Mouse (Mus musculus) midbrain, embryonic 14.5 days (tissue): ENCODE data around the gene Otx2. TPM values are rescaled to one million over a fixed set of nuclear protein-coding genes. Genes with fewer than 3 reads are reported as not detected.
A peak's percentile ranks its signal among the peaks of the same experiment; 100 is the strongest.
"Not testable (repeated sequence)": the region's sequence is repeated elsewhere in the genome, so short reads cannot be mapped to it uniquely, and the experiment has no call there.

ENCODE experiments used
- ATAC-seq: fragments of 200-750 bp; cut with Nextera tagmentation; 2 replicates; pipeline ENCODE4 v1.8.0; 2017; ENCODE audit warnings: moderate number of reproducible peaks, moderate library complexity; ENCODE audit not compliant: low FRiP score, low TSS enrichment
- DNase-seq: peaks from one replicate; pipeline ENCODE4 v3.0.0-alpha.2; 2015
- H3K27ac ChIP-seq: fragments of 300-500 bp; sonication (generic); replicated peaks from 2 replicates; pipeline ENCODE4 v1.5.1; 2014; ENCODE audit warnings: mild to moderate bottlenecking, low read depth, low read length, moderate library complexity
- H3K27me3 ChIP-seq: fragments of 300-500 bp; sonication (generic); 2 replicates; pipeline ENCODE4 v1.6.1; 2014; ENCODE audit warnings: low read length, control low read depth, mixed read lengths; ENCODE audit not compliant: control insufficient read depth, insufficient read depth
- H3K36me3 ChIP-seq: fragments of 300-500 bp; sonication (generic); 2 replicates; pipeline ENCODE4 v1.6.1; 2014; ENCODE audit warnings: low read length, control low read depth; ENCODE audit not compliant: control insufficient read depth, insufficient read depth
- H3K4me1 ChIP-seq: fragments of 300-500 bp; sonication (generic); 2 replicates; pipeline ENCODE4 v1.6.1; 2014; ENCODE audit warnings: mild to moderate bottlenecking, antibody characterized with exemption, low read length, control low read depth; ENCODE audit not compliant: control insufficient read depth, insufficient read depth
- H3K4me2 ChIP-seq: fragments of 300-500 bp; sonication (generic); 2 replicates; pipeline ENCODE4 v1.6.1; 2014; ENCODE audit warnings: mild to moderate bottlenecking, low read length, moderate library complexity
- H3K4me3 ChIP-seq: fragments of 300-500 bp; sonication (generic); replicated peaks from 2 replicates; pipeline ENCODE4 v1.5.1; 2014; ENCODE audit warnings: low read depth, low read length
- H3K9ac ChIP-seq: fragments of 300-500 bp; sonication (generic); replicated peaks from 2 replicates; pipeline ENCODE4 v1.6.1; 2014; ENCODE audit warnings: mild to moderate bottlenecking, low read length, moderate library complexity
- H3K9me3 ChIP-seq: fragments of 300-500 bp; sonication (generic); 2 replicates; pipeline ENCODE4 v1.6.1; 2016; ENCODE audit warnings: low read length, control low read depth, mixed read lengths; ENCODE audit not compliant: control insufficient read depth
- WGBS: fragments of 180-500 bp; shearing (Covaris S2); extraction: QIAGEN DNeasy Blood & Tissue Kit; methylation state at CpG from one replicate; pipeline ENCODE4 v1.1.7; 2014; 5-methylcytosine and 5-hydroxymethylcytosine counted together
- polyA plus RNA-seq: library from polyadenylated mRNA; unstranded; fragments of >200 nt; fragmentation: Nextera tagmentation; extraction: Ambion mirVana; gene quantifications from 2 replicates; pipeline ENCODE4 v1.2.1, GENCODE M21; 2014

Otx2 gene
- polyA plus RNA-seq, 1 experiment from 2014 or later = 129 TPM

DNA sequence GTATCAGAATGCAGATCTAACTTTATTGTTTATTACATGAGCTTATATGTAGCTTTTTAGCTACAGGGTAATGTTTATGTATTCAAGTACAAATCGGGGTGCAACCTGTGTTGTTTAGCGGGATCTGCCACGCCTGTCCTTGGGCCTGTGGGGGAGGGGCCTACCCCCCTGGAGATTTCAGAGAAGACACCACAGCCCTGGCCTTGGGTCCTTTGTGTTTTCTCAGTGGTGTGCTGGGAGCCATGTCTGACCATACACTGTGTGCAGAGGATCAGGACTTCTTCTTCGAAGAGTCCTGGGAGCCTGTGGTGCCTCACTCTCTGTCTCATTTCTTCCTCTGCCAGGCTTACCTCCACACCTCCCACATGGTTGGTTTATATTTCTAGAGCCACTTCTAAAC is 47.3 kb downstream of the Otx2 start:
- 81% methylated on average over 4 of the region's 4 CpGs for WGBS
- no peaks in the 10 kb centered on the region; the same call in 1 of the 2 replicates for H3K4me1 ChIP-seq
- H3K27me3 ChIP-seq = no peaks in the 10 kb centered on the region
- no peaks in the 10 kb centered on the region for H3K9me3 ChIP-seq
- no peak overlapping the region for H3K27ac ChIP-seq
- no peak overlapping the region for H3K4me2 ChIP-seq
- no peak overlapping the region for H3K9ac ChIP-seq
- ATAC-seq = no peak
- H3K4me3 ChIP-seq = no peak overlapping the region
- no peaks in the 10 kb centered on the region for H3K36me3 ChIP-seq
- no peak for DNase-seq

- Histone ChIP-seq H3K4me2 (no peak overlapping the region), H3K9me3 (no peaks in the 10 kb centered on the region), H3K4me3 (no peak overlapping the region), H3K27ac (no peak overlapping the region), H3K36me3 (no peaks in the 10 kb centered on the region), H3K9ac (no peak overlapping the region), H3K4me1 (no peaks in the 10 kb centered on the region; the same call in 1 of the 2 replicates), H3K27me3 (no peaks in the 10 kb centered on the region)
- no peak for DNase-seq
- no peak for ATAC-seq
- 67% methylated on average over 6 of the region's 6 CpGs for WGBS
Measured at GRCm38 (mm10) chr14:48625331-48625694, 48.3 kb downstream of the Otx2 start.

DNA sequence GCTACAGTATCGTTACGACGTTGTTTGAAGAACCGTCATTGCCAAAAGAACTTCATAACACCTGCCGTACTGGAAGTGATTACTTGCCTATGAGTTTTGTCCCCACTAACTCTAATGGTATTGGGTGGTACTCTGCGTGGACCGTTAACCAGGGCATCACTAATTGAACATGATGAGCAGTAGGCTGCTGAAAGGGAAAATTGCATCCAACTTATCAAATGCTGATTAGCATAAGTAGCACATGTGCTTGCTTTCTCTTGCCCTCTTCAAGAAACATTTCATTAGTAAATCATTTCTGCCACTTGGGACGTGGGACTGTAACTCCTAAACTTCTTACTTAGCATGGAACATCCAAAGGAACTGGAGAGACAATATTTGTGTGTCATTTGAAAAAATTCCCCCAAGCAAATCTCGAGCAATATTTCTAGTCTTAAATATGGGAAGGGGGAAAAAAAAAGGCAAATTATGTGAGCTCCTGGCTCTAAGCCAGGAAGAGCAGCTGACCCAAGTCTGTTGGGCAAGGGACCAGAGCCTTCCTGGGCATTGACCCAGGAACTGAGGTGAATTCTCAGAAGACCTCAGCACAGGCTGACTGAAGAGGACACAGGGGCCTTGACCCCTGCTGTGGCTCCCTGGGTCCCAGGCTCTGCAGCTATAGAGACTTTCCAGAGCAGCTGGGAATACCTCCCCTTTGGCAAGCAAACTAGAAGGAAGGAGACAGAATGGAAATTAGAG is 48.9 kb downstream of the Otx2 start:
- DNase-seq = peak; percentile 47
- no peak overlapping the region for H3K9ac ChIP-seq
- no peaks in the 10 kb centered on the region; the same call in 1 of the 2 replicates for H3K4me1 ChIP-seq
- H3K4me3 ChIP-seq = no peak overlapping the region
- H3K36me3 ChIP-seq = no peaks in the 10 kb centered on the region
- no peak overlapping the region for H3K27ac ChIP-seq
- ATAC-seq = no peak
- WGBS = 78% methylated on average over 9 of the region's 9 CpGs
- H3K9me3 ChIP-seq = no peaks in the 10 kb centered on the region
- H3K4me2 ChIP-seq = no peak overlapping the region
- no peaks in the 10 kb centered on the region for H3K27me3 ChIP-seq

- not testable (repeated sequence) for H3K9ac ChIP-seq, H3K4me3 ChIP-seq, ATAC-seq, H3K4me2 ChIP-seq, H3K4me1 ChIP-seq, DNase-seq, H3K36me3 ChIP-seq, H3K27me3 ChIP-seq, H3K9me3 ChIP-seq, H3K27ac ChIP-seq
- WGBS = 90% methylated on average over 9 of the region's 9 CpGs
Measured at GRCm38 (mm10) chr14:48622726-48623125, 50.9 kb downstream of the Otx2 start.

DNA sequence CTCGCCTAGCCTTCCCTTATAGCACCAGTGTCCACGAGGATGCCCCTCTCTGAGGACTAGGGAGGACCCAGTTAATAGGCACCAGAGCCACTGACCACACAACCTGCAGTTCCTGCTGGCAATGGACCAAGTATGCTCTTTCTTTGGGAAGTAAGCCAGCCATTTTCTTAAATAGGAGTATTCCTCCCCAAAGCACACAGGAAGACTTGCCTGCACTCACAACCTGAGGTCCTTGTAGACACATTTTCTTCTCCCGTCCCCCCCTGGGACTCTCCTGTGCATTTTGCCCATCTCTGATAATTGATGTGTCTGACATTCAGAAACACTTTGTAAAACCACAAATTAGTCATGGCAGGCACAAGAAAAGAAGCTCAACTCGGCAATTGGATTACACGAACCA is 57.3 kb downstream of the Otx2 start:
- H3K36me3 ChIP-seq = no peaks in the 10 kb centered on the region
- no peak overlapping the region for H3K4me2 ChIP-seq
- ATAC-seq (no peak), DNase-seq (peak; percentile 55)
- WGBS = 21% methylated on average over 5 of the region's 5 CpGs
- H3K27ac ChIP-seq = no peak overlapping the region
- H3K9ac ChIP-seq = no peak overlapping the region
- H3K4me1 ChIP-seq = peaks cover 14% of the 10 kb centered on the region
- H3K4me3 ChIP-seq = no peak overlapping the region
- no peaks in the 10 kb centered on the region for H3K9me3 ChIP-seq
- no peaks in the 10 kb centered on the region for H3K27me3 ChIP-seq

DNA sequence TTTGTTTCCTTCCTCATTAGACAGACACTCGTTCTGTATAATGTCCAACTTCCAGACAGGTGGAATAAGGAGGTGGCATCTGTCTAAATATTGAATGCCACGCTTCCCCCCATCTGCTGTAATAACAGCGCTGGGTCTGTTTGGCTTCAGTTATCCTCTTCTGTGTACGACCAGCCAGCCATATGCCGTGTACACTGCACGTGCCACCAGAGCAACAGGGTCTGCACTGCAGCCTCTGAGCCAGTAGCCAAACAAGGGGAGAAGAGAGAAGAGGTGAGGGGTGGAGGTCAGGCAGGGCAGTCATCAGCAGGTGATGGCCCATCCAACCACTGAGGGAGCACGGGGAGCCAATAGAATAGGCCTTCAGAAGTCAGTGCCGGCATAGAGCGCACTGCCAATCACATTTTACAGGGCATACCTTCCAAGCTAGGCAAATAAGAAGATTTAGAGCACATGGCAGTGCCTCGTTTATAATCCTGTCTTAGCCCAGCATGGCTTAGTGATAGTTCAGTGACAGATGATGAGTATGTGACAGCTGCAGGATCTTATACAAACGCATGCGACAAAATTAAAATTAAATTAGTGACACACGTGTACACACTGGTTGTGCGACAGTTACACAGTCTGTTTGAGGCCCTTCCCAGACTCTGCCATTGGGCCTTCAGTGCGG is 64.8 kb downstream of the Otx2 start:
- no peak overlapping the region for H3K9ac ChIP-seq
- H3K4me2 ChIP-seq = peak overlapping the region; percentile 10; the same call in 1 of the 2 replicates
- 61% methylated on average over 15 of the region's 15 CpGs for WGBS
- H3K4me1 ChIP-seq = 0 out of 2 replicates have a peak, but pooled peaks cover 5% of the 10 kb centered on the region
- peak; percentile 62; the same call in 1 of the 2 replicates for ATAC-seq
- no peaks in the 10 kb centered on the region for H3K9me3 ChIP-seq
- no peaks in the 10 kb centered on the region for H3K27me3 ChIP-seq
- no peak for DNase-seq
- peak overlapping the region; percentile 20; the same call in 1 of the 2 replicates for H3K27ac ChIP-seq
- no peaks in the 10 kb centered on the region for H3K36me3 ChIP-seq
- no peak overlapping the region for H3K4me3 ChIP-seq

Other genes starting within 250 kb of the Otx2 start
- gene Tmem260, start 227.7 kb downstream of the Otx2 start, polyA plus RNA-seq = 18.7 and 27.3 TPM in 2 replicates